Mouse (Mus musculus) CH12.LX (cell line): ENCODE measurements around the gene Chrm1. TPM values are rescaled to one million over a fixed set of nuclear protein-coding genes. Genes with fewer than 3 reads are reported as not detected.

Experiments used
- DNase-seq: peaks from one replicate; pipeline ENCODE4 v3.0.0-alpha.2; 2013; ENCODE audit errors: extremely low read depth
- H3K27ac ChIP-seq: 2 replicates; pipeline ENCODE4 v1.5.1; 2012; ENCODE audit warnings: low read depth, mild to moderate bottlenecking, control low read depth, moderate library complexity; ENCODE audit not compliant: insufficient read depth
- H3K27me3 ChIP-seq: replicated peaks from 2 replicates; pipeline ENCODE3; 2012; ENCODE audit warnings: inconsistent platforms
- H3K36me3 ChIP-seq, 2 experiments: replicated peaks in 1 of 2; 2 replicates each; pipeline versions ENCODE3 to v1.6.1; 2012; ENCODE audit warnings: inconsistent platforms in 1 of 2, low read length in 1 of 2, mild to moderate bottlenecking in 1 of 2, mixed read lengths in 1 of 2, moderate library complexity in 1 of 2; ENCODE audit not compliant: control insufficient read depth in 1 of 2, insufficient read depth in 1 of 2
- H3K4me1 ChIP-seq, 2 experiments: 2 replicates each; pipeline ENCODE4 v1.6.1; 2012; ENCODE audit warnings: inconsistent platforms in 1 of 2, moderate library complexity in 1 of 2; ENCODE audit not compliant: insufficient read depth in 2 of 2, control insufficient read depth in 1 of 2
- H3K4me2 ChIP-seq: 2 replicates; pipeline ENCODE4 v1.6.1; 2012; ENCODE audit warnings: low read depth, mild to moderate bottlenecking, control low read depth; ENCODE audit not compliant: poor library complexity, insufficient read depth, severe bottlenecking
- H3K4me3 ChIP-seq, 3 experiments: fragments of 150-350 bp in 1 of 3; sonication (generic) in 1 of 3; replicated peaks in 1 of 3; 2 replicates each; pipeline versions ENCODE3 to v1.5.1; 2011 to 2012; ENCODE audit warnings: low read depth in 2 of 3, low read length in 2 of 3, mild to moderate bottlenecking in 2 of 3, moderate library complexity in 2 of 3, control low read depth in 1 of 3, improper control_type of control experiment in 1 of 3, inconsistent platforms in 1 of 3, mixed read lengths in 1 of 3; ENCODE audit not compliant: poor library complexity in 1 of 3
- H3K79me2 ChIP-seq: replicated peaks from 2 replicates; pipeline ENCODE4 v1.6.1; 2012; ENCODE audit warnings: mild to moderate bottlenecking, moderate library complexity; ENCODE audit not compliant: control insufficient read depth, poor library complexity, insufficient read depth, severe bottlenecking; ENCODE audit errors: extremely low read depth
- H3K9ac ChIP-seq: 2 replicates; pipeline ENCODE4 v1.6.1; 2012; ENCODE audit warnings: low read depth, mild to moderate bottlenecking, control low read depth, moderate library complexity; ENCODE audit not compliant: insufficient read depth
- H3K9me3 ChIP-seq: replicated peaks from 2 replicates; pipeline ENCODE3; 2012; ENCODE audit warnings: low read length, inconsistent platforms, mixed read lengths
- CHD1 ChIP-seq: IDR thresholded peaks from 2 replicates; pipeline ENCODE4 v1.6.1; 2012; ENCODE audit warnings: low read depth, low read length, improper control_type of control experiment, inconsistent platforms
- CTCF ChIP-seq, 2 experiments: IDR thresholded peaks in 1 of 2; conservative IDR thresholded peaks in 1 of 2; 2 replicates each; pipeline ENCODE4 v1.5.1; 2011 to 2012; ENCODE audit warnings: low read depth in 2 of 2, low read length in 2 of 2, improper control_type of control experiment in 1 of 2, inconsistent platforms in 1 of 2, mild to moderate bottlenecking in 1 of 2, moderate library complexity in 1 of 2
- E2F4 ChIP-seq: IDR thresholded peaks from 2 replicates; pipeline ENCODE4 v1.6.1; 2011; ENCODE audit warnings: low read depth, low read length, improper control_type of control experiment; ENCODE audit not compliant: insufficient replicate concordance
- GABPA ChIP-seq: IDR thresholded peaks from 2 replicates; pipeline ENCODE4 v1.6.1; 2012; ENCODE audit warnings: low read depth, low read length, improper control_type of control experiment, inconsistent platforms; ENCODE audit not compliant: insufficient replicate concordance
- PAX5 ChIP-seq: IDR thresholded peaks from 2 replicates; pipeline ENCODE4 v1.6.1; 2012; ENCODE audit warnings: low read length, inconsistent platforms, mixed read lengths
- POLR2A ChIP-seq: IDR thresholded peaks from 2 replicates; pipeline ENCODE4 v1.6.1; 2011; ENCODE audit warnings: low read depth, mild to moderate bottlenecking, improper control_type of control experiment, low read length
- RAD21 ChIP-seq: IDR thresholded peaks from 2 replicates; pipeline ENCODE4 v1.6.1; 2011; ENCODE audit warnings: low read depth, mild to moderate bottlenecking, low read length, improper control_type of control experiment, moderate library complexity
- RCOR1 ChIP-seq: conservative IDR thresholded peaks from 2 replicates; pipeline ENCODE4 v1.6.1; 2012; ENCODE audit warnings: low read depth, mild to moderate bottlenecking, inconsistent platforms, low read length, improper control_type of control experiment
- SIN3A ChIP-seq: IDR thresholded peaks from 2 replicates; pipeline ENCODE4 v1.6.1; 2012; ENCODE audit warnings: low read length, improper control_type of control experiment, inconsistent platforms
- SMC3 ChIP-seq: IDR thresholded peaks from 2 replicates; pipeline ENCODE4 v1.6.1; 2011; ENCODE audit warnings: low read depth, low read length, improper control_type of control experiment
- TBP ChIP-seq: conservative IDR thresholded peaks from 2 replicates; pipeline ENCODE4 v1.6.1; 2011; ENCODE audit warnings: low read depth, low read length, improper control_type of control experiment
- TCF12 ChIP-seq: IDR thresholded peaks from 2 replicates; pipeline ENCODE4 v1.6.1; 2014; ENCODE audit warnings: low read depth, mild to moderate bottlenecking, inconsistent platforms, low read length, improper control_type of control experiment
- UBTF ChIP-seq: IDR thresholded peaks from 2 replicates; pipeline ENCODE4 v1.6.1; 2012; ENCODE audit warnings: low read depth, mild to moderate bottlenecking, inconsistent platforms, low read length, improper control_type of control experiment, moderate library complexity
- ZC3H11A ChIP-seq: IDR thresholded peaks from 2 replicates; pipeline ENCODE4 v1.6.1; 2012; ENCODE audit warnings: low read depth, mild to moderate bottlenecking, inconsistent platforms, low read length, improper control_type of control experiment
- ZKSCAN1 ChIP-seq: IDR thresholded peaks from 2 replicates; pipeline ENCODE4 v1.6.1; 2012; ENCODE audit warnings: low read depth, inconsistent platforms, low read length, improper control_type of control experiment, borderline replicate concordance
- ZMIZ1 ChIP-seq: IDR thresholded peaks from 2 replicates; pipeline ENCODE4 v1.6.1; 2012; ENCODE audit warnings: low read depth, mild to moderate bottlenecking, inconsistent platforms, low read length, improper control_type of control experiment
- dilution Hi-C: fragments of 300-500 bp; cut with MboI; formaldehyde crosslinking; loops from 2 replicates; pipeline ENCODE4 v1.14.3; 2020; ENCODE audit warnings: low sequenced_read_pairs; ENCODE audit not compliant: extremely low pct_unique_long_range_greater_than_20kb, extremely low pct_ligation_motif_present
- in situ Hi-C: fragments of 300-500 bp; cut with MboI; formaldehyde crosslinking; loops from 3 replicates; pipeline ENCODE4 v1.14.3; 2019; ENCODE audit warnings: low sequenced_read_pairs, low pct_ligation_motif_present, low pct_unique_long_range_greater_than_20kb, mixed read lengths
- polyA plus RNA-seq: library from polyadenylated mRNA; unstranded; fragments of >175 nt; gene quantifications from 2 replicates; pipeline ENCODE4 v1.2.1, GENCODE M21; 2012; ENCODE audit warnings: low read depth; ENCODE audit not compliant: insufficient read length
- total RNA-seq, 2 experiments: library from RNA; depleted of rRNA; stranded (reverse); fragments of 300-350 nt in 1 of 2; fragments of >200 nt in 1 of 2; gene quantifications; 2 replicates each; pipeline ENCODE4 v1.2.3; 2012 to 2014

Gene Chrm1
- total and polyA plus RNA-seq, 3 experiments: not detected

GRCm38 (mm10) chr19:8706132-8706667 lies 42.6 kb downstream of the Chrm1 start:
- no peak overlapping the region for H3K27ac ChIP-seq
- peaks cover 18% of the 10 kb centered on the region for H3K79me2 ChIP-seq
- DNase-seq: no peak
- H3K4me2 ChIP-seq: no peak overlapping the region
- peaks cover 0 to 28% of the 10 kb centered on the region in 2 experiments; a peak in 2 of 4 replicates for H3K4me1 ChIP-seq
- no peaks in the 10 kb centered on the region for H3K27me3 ChIP-seq
- dilution Hi-C loops: no loop called here
- H3K9me3 ChIP-seq: no peaks in the 10 kb centered on the region
- no peak overlapping the region for H3K9ac ChIP-seq
- H3K36me3 ChIP-seq: peaks cover 46 to 56% of the 10 kb centered on the region in 2 experiments
- TF ChIP-seq RAD21 (no peak), SIN3A (no peak), ZMIZ1 (peak; percentile 20; the same call in 1 of the 2 replicates)
- H3K4me3 ChIP-seq: no peak overlapping the region
- in situ Hi-C loops: no loop called here

GRCm38 (mm10) chr19:8706930-8707329 lies 43.3 kb downstream of the Chrm1 start:
- peaks cover 51 to 64% of the 10 kb centered on the region in 2 experiments for H3K36me3 ChIP-seq
- DNase-seq: no peak
- no peak overlapping the region for H3K9ac ChIP-seq
- no peak overlapping the region for H3K27ac ChIP-seq
- dilution Hi-C loops: no loop called here
- H3K27me3 ChIP-seq: no peaks in the 10 kb centered on the region
- no peak overlapping the region for H3K4me2 ChIP-seq
- H3K79me2 ChIP-seq: peaks cover 25% of the 10 kb centered on the region
- in situ Hi-C loops: no loop called here
- peaks cover 0 to 28% of the 10 kb centered on the region in 2 experiments; a peak in 2 of 4 replicates for H3K4me1 ChIP-seq
- no peaks in the 10 kb centered on the region for H3K9me3 ChIP-seq
- no peak for TF ChIP-seq UBTF
- no peak for TF ChIP-seq SMC3
- no peak for TF ChIP-seq PAX5
- TF ChIP-seq RAD21: no peak
- TF ChIP-seq CHD1: no peak
- TF ChIP-seq TCF12: no peak
- TF ChIP-seq E2F4: no peak
- no peak for TF ChIP-seq TBP
- no peak for TF ChIP-seq ZKSCAN1
- TF ChIP-seq ZC3H11A: no peak
- no peak for TF ChIP-seq RCOR1
- TF ChIP-seq POLR2A: no peak
- TF ChIP-seq CTCF (conservative IDR thresholded peaks at IDR 0.05 in 1 of 2, IDR thresholded peaks at IDR 0.05 in 1 of 2; ENCODE audit: low read depth in 2 of 2, low read length in 2 of 2): no peak
- no peak for TF ChIP-seq GABPA
- H3K4me3 ChIP-seq: no peak overlapping the region
